Mouse (Mus musculus): ENCODE data around the gene Neto2.
A peak's percentile ranks its signal among the peaks of the same experiment; 100 is the strongest.
"Not testable (repeated sequence)": the region's sequence is repeated elsewhere in the genome, so short reads cannot be mapped to it uniquely, and the experiment has no call there.

The Neto2 gene

GRCm38 (mm10) chr8:85700751-85701351 lies at the start of gene Neto2:
Gene Neto2, minus strand, starts transcription at chr8:85700924.
- DNase-seq: peak; percentile 85 to 92

GRCm38 (mm10) chr8:85745053-85745452 lies 44.3 kb upstream of the Neto2 start:
- DNase-seq: no peak

GRCm38 (mm10) chr8:85730545-85730944 lies 29.8 kb upstream of the Neto2 start:
- no peak for DNase-seq

- no peak for DNase-seq
Measured at GRCm38 (mm10) chr8:85717271-85717670, 16.5 kb upstream of the Neto2 start.

- no peak for DNase-seq
Measured at GRCm38 (mm10) chr8:85716696-85717095, 16.0 kb upstream of the Neto2 start.

DNA sequence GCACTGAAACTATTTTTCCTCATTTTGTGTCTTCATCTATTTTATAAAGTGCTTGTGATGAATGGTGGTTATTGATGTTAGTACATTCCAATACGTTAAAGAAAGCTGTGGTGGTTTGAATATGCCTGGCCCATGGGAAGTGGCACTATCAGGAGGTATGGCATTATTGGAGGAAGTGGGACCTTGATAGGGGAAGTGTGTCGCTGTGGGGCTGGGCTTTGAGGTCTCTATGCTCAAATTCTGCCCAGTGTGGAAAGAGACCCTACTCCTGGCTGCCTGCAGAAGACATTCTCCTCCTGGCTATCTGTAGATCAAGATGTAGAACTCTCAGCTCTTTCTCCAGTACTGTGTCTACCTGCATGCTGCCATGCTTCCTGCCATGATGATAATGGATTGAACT lies 6.3 kb upstream of the Neto2 start:
- no peak for DNase-seq

DNA sequence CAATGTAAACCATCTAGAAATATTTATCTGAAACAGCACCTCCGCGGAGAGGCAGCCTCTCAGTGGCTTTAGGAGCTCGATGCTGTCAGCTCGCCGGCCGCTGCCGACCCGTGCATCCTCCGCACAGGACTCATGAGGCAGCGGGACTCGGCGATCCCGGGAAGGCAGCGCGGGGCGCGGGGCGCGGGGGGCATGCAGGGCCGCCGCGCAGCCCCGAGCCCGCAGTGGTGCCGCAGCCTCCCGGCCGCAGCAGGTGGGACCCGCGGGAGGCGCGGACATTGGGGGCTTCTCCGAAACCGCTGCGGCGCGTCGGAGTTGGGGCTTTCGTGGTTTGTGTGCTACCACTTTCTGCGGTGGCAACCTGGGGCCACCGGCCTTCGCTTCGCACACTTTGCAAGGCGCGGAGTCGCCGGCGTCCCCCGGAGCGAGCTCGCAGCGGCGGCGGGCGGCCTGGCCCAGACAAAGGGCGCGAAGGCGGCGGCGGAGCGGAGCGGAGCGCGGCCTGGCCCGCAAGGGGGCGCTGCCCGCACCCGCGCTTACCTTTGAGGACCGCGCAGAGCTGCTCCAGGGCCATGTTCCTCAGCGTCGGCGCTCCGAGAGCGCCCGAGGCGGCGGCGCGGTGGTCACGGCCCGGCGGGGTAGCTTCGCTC lies 498 bp downstream of the Neto2 start:
- peak; percentile 87 to 90 for DNase-seq

GRCm38 (mm10) chr8:85699051-85699450 lies 1.7 kb downstream of the Neto2 start:
- peak; percentile 81 to 89 for DNase-seq

- DNase-seq: peak; percentile 29 to 37
Measured at GRCm38 (mm10) chr8:85665146-85665545, 35.6 kb downstream of the Neto2 start.

DNA sequence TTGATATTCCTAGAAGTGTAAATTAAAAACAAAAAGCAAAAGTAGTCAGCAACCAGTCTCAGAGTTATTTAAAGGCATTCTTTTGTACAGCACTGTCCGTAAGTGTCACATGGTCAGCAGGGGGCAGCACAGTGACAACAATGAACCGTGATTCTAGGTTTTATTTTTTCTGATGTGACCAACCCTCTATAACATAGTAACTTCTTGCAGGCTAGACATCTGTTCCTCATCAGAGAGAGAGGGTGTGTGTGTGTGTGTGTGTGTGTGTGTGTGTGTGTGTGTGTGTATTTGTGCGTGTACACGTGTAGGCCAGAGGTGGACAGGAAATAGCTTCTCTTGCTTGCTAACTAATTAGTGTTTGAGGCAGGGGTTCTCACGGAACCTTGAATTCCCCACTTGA lies 38.7 kb downstream of the Neto2 start:
- DNase-seq: peak; percentile 70 to 76

DNA sequence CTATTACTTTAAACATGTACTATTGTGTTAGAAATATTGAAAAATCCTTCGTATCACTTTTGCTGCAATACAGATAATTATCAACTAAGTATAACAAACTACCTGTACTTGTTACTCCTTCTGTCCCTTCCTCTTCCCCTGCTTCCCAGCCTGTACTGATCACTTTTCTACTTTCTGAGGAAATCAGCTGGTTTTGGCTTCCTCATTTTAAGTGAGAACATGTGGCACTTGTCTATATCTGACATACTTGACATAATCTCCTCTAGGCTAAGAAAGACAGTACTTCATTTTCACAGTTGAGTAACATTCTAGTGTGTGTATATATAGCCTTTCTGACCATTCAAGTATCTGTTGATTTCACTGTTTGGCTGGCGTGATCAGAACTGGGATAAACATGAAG lies 49.5 kb downstream of the Neto2 start:
- DNase-seq: no peak

DNA sequence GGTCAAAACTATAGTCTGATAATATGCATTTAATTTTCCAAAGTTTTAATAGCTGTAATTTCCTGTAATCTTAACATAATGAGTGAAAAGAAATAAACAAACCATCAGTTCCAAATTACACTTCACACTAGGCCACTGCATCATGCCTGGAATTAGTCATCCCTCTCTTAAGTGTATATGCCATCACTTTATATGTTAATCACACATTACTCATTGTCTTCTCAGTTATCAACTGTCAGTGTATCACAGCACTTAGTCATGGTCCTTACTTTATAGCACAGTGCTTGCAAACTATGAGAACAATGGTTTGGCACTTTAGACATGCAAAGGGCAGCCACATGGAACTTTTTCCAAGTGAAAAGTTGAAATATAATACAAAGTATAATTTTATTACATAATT lies 52.2 kb downstream of the Neto2 start:
- DNase-seq: no peak

GRCm38 (mm10) chr8:85644921-85645665 lies 55.6 kb downstream of the Neto2 start:
- no peak for DNase-seq

GRCm38 (mm10) chr8:85624450-85624849 lies 76.3 kb downstream of the Neto2 start:
- no peak for DNase-seq

DNA sequence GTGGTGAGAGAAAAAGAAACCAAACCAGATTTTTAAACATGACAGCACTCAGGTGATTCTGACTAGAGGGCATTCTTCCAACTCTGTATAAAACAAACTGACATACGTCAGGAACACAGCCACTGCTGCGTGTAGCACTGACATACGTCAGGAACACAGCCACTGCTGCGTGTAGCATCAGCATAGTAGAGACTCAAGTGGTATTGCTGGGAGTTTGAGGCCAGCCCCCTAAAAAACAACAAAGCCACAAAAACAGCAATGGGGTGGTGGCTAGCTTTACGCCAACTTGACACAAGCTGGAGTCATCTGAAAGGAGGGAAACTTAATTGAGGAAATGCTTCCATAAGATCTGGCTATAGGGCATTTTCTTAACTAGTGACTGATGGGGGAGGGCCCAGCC lies 77.5 kb downstream of the Neto2 start:
- no peak for DNase-seq

- DNase-seq: no peak
Measured at GRCm38 (mm10) chr8:85618789-85619188, 81.9 kb downstream of the Neto2 start.

DNA sequence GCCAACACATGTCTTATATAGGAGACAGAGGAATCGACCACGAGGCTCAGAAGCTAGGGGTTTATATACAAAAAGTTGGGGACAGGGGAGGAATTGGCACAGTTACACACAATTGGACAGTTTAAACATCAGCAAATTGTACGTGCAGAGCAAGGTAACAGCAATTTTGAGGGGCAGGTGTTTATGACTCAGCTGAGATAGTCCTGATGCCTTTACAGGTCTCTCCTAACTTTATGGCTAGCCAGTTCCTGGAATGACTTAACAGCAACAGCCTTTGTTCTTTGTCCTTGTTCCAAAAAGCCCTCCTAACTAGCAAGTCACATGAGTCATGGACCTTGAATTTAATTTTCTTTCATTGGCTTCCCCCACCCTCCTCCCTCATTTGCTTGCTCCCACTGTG lies 83.6 kb downstream of the Neto2 start:
- not testable (repeated sequence) for DNase-seq

GRCm38 (mm10) chr8:85608836-85609235 lies 91.9 kb downstream of the Neto2 start:
- DNase-seq: no peak

DNA sequence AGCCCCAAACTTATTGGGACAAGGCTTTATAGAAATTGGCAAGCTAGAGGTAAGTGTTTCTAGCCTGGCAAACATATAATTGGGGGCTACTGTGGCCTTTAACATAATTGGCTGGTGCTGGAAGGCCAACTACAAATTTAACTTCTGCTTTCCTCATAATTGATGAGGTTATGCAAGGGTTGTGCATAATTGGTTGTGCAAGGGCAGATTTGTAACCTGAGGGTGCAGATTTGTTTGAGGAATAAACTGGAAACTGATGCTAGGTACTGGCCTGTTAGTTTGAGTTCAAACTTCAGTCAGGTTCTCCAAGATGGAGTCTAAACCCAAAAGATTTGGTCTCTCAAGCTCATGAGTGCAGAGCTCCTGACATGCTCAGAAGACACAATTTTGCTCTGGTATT lies 92.9 kb downstream of the Neto2 start:
- DNase-seq: no peak

- DNase-seq: no peak
Measured at GRCm38 (mm10) chr8:85606974-85607373, 93.8 kb downstream of the Neto2 start.

DNA sequence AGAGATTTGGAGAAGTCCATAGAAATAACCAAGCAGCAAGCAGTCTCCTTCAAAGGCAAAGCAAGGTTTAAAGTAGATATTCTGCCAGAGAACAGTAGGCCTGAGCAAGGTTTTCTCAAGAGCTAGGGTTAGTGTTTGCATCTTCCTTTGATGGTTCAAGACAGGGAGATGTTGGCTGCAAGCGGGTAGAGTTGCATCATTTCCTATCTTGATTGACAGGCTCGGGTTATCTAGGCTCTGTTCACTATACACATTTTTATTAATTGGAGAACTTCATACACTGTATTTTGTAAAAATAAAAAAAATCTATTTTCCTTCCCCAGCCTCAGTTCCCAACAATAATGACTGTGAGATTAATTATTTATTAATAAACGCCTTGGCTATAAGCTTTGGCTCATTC lies 94.2 kb downstream of the Neto2 start:
- DNase-seq: no peak

DNA sequence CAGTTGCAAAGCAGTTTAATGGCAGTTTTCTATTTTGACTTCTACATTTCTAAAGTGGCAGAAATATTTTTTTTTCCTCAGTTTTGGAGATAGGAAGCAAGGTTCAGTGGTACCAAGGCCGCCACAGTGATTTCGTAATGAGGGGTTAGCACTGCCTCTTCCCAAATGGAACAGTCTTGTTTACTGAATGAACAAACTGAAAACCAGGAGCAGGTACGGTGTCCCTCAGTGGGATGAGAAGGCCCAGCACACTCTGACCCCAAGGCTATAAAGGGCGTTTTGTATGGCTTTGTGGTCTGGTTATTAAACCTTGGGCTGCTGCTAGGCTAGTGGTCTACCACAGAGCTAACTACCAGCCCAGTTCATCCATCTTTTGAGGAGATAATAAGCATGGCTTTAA lies 96.5 kb downstream of the Neto2 start:
- no peak for DNase-seq

DNA sequence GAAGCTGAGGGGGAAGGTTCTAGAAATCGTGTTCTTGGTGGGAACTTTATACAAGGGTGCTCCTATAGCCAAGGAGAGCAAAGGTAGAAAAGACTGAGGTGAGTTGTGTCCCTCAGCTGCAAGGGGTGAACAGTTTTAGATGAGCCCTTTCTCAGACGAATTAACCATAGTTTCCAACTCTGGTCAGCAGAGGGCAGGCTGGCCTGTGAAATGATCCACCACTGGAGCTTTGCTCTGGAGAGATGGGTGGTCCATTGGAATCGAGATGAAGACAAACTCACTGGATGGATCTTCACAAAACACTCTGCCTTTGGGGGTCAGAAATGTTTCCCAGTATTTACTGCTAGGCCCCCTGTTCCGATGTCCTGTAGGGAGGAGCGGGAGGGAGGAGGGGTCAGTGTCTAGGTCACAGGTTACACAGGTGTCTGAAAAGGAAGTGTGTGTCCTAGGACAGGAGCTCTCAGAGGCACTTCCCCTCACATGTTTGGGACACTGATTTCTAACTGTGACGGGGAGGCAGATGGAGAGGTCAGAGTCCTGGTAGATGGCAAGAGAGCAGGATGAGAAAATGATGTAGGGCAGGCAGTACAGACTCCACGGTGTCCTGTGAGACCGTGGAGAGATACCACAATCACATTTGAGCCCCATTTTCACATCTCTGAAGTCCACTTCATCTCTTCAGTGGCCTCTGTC lies 97.4 kb downstream of the Neto2 start:
- peak; percentile 85 to 89 for DNase-seq

- no peak for DNase-seq
Measured at GRCm38 (mm10) chr8:85602737-85603136, 98.0 kb downstream of the Neto2 start.

All from cerebellum, postnatal 14 days (tissue).